Mouse (Mus musculus) erythroblast, embryonic 14.5 days (primary cell): ENCODE measurements around the gene Rtp2.

Experiments used
- GATA1 ChIP-seq: IDR thresholded peaks from 2 replicates; pipeline ENCODE4 v1.6.1; 2012; ENCODE audit warnings: low read length, inconsistent platforms, mixed read lengths
- TAL1 ChIP-seq: IDR thresholded peaks from 3 replicates; pipeline ENCODE4 v1.6.1; 2012; ENCODE audit warnings: low read length, inconsistent platforms, mixed read lengths

DNA sequence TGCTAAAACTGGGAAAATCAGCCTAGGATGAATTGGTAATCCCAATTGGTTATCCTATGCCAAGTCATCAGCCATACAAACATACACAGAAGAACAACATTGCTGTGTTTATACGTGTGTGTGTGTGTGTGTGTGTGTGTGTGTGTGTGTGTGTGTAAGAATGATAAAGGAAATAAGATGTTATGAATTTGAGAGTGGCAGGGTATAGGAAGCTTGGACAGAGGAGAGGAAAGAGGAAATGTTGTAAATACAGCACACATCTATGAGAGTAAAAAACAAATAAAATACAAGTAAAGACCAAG, 21.7 kb upstream of the Rtp2 start:
- TF ChIP-seq GATA1 (no peak), TAL1 (no peak)
